Mouse (Mus musculus): ENCODE data around the gene Cav3.

Cav3 gene

GRCm38 (mm10) chr6:112459341-112459749, at the start of gene Cav3:
Cav3 (plus strand) TSS chr6:112459505.
- DNase-seq (ENCODE audit: low read depth, low spot score) = no peak

GRCm38 (mm10) chr6:112419333-112419732, 40.0 kb upstream of the Cav3 start:
- DNase-seq (ENCODE audit: low read depth, low spot score) = no peak

DNA sequence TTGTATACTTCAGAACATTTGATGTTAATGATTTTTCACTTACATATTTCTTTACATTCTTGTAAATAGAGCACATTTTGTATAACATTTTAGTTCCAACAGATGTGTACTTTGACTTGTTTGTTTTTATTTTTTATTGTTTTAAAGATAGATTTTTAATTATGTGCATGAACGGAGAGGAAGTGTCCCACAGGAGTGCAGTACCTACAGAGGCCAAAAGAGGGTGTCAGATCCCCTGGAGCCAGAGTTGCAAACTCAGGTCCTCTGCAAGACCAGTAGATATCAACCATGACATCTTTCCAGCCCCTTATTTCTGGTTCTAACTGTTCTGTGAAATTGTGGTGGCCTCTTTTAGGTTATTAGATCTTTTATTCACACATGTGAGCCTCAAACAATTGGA, 38.4 kb upstream of the Cav3 start:
- DNase-seq (ENCODE audit: low read depth, low spot score) = no peak

- DNase-seq (ENCODE audit: low read depth, low spot score) = no peak
Measured at GRCm38 (mm10) chr6:112423746-112424501, 35.4 kb upstream of the Cav3 start.

DNA sequence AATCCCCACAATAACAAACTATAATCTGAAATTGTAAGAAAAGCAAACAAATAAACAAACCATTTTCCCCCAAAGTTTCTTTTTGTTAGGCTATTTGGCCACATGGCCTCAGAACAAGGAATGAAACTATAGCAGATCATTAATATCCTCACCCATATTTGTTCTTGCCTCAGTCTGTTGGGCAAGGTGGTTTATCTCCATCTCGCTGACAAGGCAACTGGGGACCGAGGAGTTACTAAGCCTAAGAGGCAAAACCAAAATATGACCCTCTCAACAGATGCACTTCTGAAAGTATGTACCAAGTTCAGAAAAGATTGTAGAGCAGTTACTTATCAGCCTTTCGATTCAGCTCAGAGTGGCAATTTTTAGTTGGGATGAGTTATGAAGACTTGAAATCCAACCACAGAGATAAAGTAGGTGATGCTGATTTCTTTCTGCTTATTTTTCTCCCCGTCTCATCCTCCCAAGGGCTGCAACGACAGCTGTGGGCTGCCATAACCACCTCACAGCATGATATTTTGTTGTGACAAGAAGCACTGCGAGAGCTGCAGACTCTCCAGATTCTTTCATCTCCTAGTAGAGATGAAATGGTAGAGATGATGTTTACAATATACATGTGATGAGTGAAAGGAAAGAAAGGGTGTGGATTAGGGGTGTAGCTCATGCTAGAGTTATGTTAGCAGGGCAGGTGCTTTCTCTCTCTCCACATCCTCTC, 33.1 kb upstream of the Cav3 start:
- no peak for DNase-seq (ENCODE audit: low read depth, low spot score)

DNA sequence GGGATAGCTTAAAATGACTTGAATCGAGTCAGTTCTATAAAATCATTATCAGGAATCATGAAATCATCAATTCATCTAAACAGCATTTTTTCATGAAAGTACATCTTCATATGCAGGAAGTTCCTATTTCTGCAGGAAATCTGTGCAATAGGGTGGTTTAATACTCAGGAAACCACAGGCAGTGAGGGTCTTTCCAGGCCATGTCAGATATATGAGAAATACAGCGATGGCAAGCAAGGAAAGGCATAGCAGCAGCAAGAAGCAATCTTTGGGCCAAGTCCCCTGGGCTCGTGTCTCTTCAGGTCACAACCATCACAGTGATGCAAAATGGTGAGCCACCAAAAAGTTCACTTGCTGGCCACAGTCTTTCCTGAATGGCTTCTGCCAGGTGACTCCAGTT, 13.6 kb upstream of the Cav3 start:
- DNase-seq (ENCODE audit: low read depth, low spot score) = no peak

GRCm38 (mm10) chr6:112461459-112461858, 2.2 kb downstream of the Cav3 start:
- no peak for DNase-seq (ENCODE audit: low read depth, low spot score)

GRCm38 (mm10) chr6:112463331-112463730, 4.0 kb downstream of the Cav3 start:
- DNase-seq (ENCODE audit: low read depth, low spot score) = no peak

DNA sequence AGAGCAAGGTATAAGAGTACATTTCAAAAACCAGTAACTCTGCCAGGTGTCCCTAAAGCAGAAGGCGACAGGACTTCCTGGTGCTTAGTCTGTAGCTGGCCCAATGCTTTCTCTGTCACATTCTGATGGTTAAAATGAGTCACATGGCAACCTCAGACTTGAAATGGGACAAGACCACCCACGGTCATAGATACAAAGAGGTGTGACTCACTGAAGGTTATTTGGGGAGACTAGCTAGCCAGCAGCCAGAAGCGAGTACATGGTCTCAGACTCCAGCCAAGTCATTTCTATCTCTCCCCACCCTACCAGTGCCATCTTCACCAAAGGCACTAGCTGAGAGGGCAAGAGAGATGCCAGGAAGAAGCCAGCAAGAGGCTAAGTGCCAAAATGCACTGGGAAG, 6.1 kb downstream of the Cav3 start:
- DNase-seq (ENCODE audit: low read depth, low spot score) = peak; percentile 6

GRCm38 (mm10) chr6:112466001-112466400, 6.7 kb downstream of the Cav3 start:
- DNase-seq (ENCODE audit: low read depth, low spot score) = no peak

- DNase-seq (ENCODE audit: low read depth, low spot score) = no peak
Measured at GRCm38 (mm10) chr6:112471644-112472043, 12.3 kb downstream of the Cav3 start.

- DNase-seq (ENCODE audit: low read depth, low spot score) = no peak
Measured at GRCm38 (mm10) chr6:112479861-112480260, 20.6 kb downstream of the Cav3 start.

- peak; percentile 24 for DNase-seq (ENCODE audit: low read depth, low spot score)
Measured at GRCm38 (mm10) chr6:112484316-112484715, 25.0 kb downstream of the Cav3 start.

- no peak for DNase-seq (ENCODE audit: low read depth, low spot score)
Measured at GRCm38 (mm10) chr6:112487993-112488392, 28.7 kb downstream of the Cav3 start.

DNA sequence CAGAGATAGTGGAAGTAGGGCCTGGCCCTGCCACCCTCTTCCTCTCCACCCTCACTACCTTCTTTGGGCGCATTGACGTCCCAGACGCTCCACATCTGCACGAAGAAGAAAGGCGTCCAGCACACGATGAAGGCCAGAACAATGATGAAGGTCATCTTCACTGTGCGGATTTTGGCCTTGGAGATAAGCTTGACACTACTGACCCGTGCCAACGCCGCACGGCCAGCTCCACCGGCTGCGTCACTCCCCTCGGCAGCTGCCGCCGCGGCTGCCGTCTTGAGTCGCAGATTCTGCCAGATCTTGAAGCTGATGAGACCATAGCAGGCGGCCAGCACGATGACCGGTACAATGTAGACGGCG, 29.5 kb downstream of the Cav3 start:
- DNase-seq (ENCODE audit: low read depth, low spot score) = no peak

GRCm38 (mm10) chr6:112489181-112489909, 30.0 kb downstream of the Cav3 start:
- DNase-seq (ENCODE audit: low read depth, low spot score) = no peak

DNA sequence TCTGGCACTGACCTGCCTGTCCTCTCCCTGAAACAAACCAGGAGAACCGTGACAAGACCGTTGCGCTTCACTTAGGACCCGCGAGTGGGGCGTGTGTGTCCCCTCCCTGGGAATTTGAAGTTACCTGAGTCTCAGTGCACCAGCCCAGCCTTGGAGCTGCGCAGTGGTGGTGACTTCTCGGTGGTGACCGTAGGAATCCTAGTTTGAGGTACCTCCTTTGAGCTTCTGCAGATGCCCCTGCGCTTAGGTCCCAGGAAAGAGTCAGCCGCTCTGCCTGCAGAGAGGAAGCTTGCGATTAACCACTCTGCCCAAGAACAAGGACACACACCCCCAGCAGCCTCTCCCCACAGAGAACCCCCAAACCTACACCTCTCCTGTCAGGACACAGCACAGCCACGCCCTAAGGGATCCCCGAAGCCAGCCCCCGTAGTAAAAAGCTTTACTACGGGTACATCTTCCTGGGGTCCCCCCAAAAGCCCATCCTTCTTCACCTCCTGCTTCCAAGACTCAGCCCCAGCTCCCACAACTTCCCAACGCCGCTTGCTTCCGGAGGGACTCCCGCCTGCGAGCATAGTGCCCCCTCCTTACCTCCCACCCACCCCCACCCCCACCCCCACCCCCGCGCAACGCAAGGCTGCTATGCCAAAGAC, 30.7 kb downstream of the Cav3 start, which contains the start of gene Oxtr:
TSS of gene Oxtr (minus strand) at position 34 of the 650 bp plus-strand sequence.
- DNase-seq (ENCODE audit: low read depth, low spot score) = no peak

GRCm38 (mm10) chr6:112490625-112491242, 31.4 kb downstream of the Cav3 start:
- peak; percentile 73 for DNase-seq (ENCODE audit: low read depth, low spot score)

DNA sequence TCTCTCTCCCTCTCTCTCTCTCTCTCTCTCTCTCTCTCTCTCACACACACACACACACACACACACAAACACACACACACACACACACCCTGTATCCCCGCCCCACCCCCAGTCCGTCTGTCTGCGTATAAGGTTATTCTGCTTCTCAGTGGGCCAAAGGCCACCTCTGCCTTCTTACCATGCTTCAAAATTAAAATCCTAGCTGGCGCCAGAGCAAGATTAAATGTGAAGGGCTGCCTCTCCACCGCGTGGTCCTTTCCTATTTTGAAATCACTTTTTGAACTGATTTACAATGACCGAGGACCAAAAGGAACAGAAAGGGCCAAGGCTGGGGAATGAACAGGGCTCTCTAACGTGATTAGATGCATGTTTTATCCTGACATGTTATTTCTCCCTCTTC, 32.2 kb downstream of the Cav3 start:
- DNase-seq (ENCODE audit: low read depth, low spot score) = no peak

DNA sequence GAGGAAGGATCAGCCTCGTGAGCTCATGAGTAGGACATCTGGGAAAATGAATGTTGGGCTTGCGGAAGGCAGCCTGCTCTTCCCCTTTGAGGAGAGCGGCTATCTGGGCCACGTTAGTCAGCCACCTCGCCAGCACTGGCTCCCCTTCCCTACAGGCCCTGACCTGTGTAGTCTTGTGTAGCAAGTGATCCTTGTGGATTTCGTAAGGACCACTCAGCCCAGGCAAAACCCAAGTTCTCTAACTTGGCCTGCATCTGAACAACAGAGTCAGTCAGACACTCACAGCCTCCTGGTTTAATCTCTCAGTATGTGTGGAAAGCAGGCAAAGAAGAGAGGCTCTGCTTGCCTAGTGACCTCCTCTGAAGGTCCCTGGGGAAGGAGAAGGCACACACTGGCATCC, 33.4 kb downstream of the Cav3 start:
- DNase-seq (ENCODE audit: low read depth, low spot score) = no peak

DNA sequence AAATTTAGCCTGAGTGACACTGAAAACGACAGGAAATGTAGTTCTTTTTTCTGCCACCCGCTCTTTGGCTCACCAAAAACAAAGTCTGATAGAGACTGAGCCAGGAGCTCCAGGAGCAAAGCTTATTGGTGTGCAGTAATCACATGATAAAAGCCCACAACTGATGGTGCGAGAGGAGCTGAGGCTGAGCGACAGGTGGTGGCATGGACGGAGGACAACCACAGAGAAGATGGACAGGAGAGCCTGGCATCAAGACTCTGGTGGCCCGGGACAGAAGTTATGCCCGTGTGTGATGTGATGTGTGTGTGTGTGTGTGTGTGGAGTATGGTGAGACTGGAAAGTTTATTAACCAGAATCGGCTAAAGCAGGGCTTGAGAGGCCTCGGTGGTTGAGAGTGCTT, 34.1 kb downstream of the Cav3 start:
- no peak for DNase-seq (ENCODE audit: low read depth, low spot score)
